In the genomic region with DNA sequence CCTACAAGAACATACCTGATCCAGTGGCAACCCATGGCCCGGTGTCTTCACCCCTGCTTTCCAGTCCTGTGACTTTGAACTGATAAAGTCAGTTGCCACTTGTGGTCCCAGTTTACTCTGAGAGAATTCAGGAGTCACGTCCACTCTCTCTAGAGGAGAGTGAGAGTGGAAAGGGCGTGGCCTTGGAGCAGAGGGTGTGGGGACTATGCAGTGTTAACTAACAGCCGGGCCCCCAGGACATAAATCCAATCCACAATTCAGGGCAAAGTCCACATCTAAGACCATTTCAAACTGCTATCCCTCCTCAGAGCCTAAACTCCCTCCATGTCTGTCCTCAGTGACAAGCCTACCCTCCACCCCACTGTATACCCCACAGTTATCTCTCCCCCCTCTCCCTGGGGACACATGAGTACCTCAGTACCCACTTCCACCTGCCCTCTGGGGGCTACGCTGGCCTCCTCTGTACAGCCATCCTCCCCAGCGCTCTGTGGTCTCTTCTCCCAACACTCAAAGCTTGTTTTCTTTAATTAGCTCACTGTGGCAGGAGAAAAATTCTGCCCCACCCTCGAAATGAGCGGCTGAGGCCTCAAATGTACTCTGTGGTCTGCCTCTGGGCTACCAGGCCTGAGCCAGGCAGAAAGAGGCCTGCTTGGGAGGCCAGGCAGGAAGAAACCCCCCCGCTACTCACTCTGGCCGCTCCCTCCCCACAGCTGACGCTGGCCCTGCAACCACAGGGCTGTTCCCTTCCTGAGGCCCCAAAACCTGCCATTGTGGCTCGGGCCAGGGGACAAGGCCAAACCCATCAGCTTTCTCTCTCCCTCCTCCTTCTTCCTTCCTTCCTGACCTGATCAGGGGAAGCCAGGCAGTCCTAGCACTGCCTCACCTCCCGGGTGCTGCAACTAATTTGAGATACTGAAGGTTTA, we compare ENCODE assay signal across 8 mouse cellular contexts. TPM values are rescaled to one million over a fixed set of nuclear protein-coding genes. Genes with fewer than 3 reads are reported as not detected.
DNase-seq lines count a peak whose midpoint lies in the region; ATAC-seq and TF ChIP-seq lines count a peak whose summit lies in the region.

No protein-coding gene starts in this region.

- 52% methylated on average over 13 of the region's 13 CpGs for WGBS in limb, embryonic 12.5 days

- DNase-seq in adrenal gland, adult 2 months, result peak; percentile 51
- no peak for DNase-seq in adrenal gland, postnatal 25 days
- peak; percentile 65 to 83 for DNase-seq in heart, adult 18-20 months
- DNase-seq in left cerebral cortex, postnatal 4 days, result no peak
- no peak for DNase-seq in frontal cortex, postnatal 36 days (ENCODE audit: low spot score in 2 of 2)

- intact Hi-C loops in left cerebral cortex, postnatal 4 days (cut with DNase I), result no loop called here

- peak; percentile 50; the same call in 1 of the 2 replicates for ATAC-seq in limb, embryonic 12.5 days (ENCODE audit: insufficient number of reproducible peaks, insufficient read depth, low FRiP score, low TSS enrichment, low read depth)
- peak; percentile 25; the same call in 1 of the 2 replicates for ATAC-seq in neutrophil, adult 5-6 weeks (ENCODE audit: extremely low read depth, insufficient number of reproducible peaks, low FRiP score, poor library complexity, severe bottlenecking)

- peaks cover 22% of the 10 kb centered on the region for H3K79me2 ChIP-seq in C2C12 (ENCODE audit: control insufficient read depth, insufficient read depth)

- H3K36me3 ChIP-seq in C2C12 (ENCODE audit: control insufficient read depth, insufficient read depth), result no peaks in the 10 kb centered on the region
- peaks cover 16% of the 10 kb centered on the region; the same call in 1 of the 2 replicates for H3K36me3 ChIP-seq in limb, embryonic 12.5 days

- peak overlapping the region; percentile 66 for H3K27ac ChIP-seq in limb, embryonic 12.5 days

- H3K4me3 ChIP-seq in C2C12 (ENCODE audit: insufficient read depth, poor library complexity, severe bottlenecking), result no peak overlapping the region
- no peak overlapping the region for H3K4me3 ChIP-seq in limb, embryonic 12.5 days (replicated peaks)

- no peak overlapping the region for H3K9ac ChIP-seq in limb, embryonic 12.5 days (replicated peaks)

- H3K27me3 ChIP-seq in C2C12 (ENCODE audit: control insufficient read depth, insufficient read depth, insufficient read length), result no peaks in the 10 kb centered on the region
- H3K27me3 ChIP-seq in limb, embryonic 12.5 days, result no peaks in the 10 kb centered on the region

- no peak for TF ChIP-seq CTCF in C2C12 (IDR thresholded peaks at IDR 0.05; ENCODE audit: control insufficient read depth, insufficient read depth, insufficient read length)

- H3K4me1 ChIP-seq in limb, embryonic 12.5 days (replicated peaks), result peaks cover 46% of the 10 kb centered on the region

- H3K9me3 ChIP-seq in limb, embryonic 12.5 days, result no peaks in the 10 kb centered on the region

- H3K79me3 ChIP-seq in C2C12 (ENCODE audit: low read depth), result peaks cover 2% of the 10 kb centered on the region

- H3ac ChIP-seq in C2C12 (ENCODE audit: control insufficient read depth, insufficient read length, low read depth), result no peak overlapping the region

- H3K4me2 ChIP-seq in limb, embryonic 12.5 days, result no peak overlapping the region

TF ChIP-seq in C2C12, 6 proteins besides CTCF, POLR2A, EP300 and RAD21:
- TF ChIP-seq MYOG (IDR thresholded peaks at IDR 0.05; ENCODE audit: control insufficient read depth, extremely low read depth, insufficient read length), result no peak
- no peak for TF ChIP-seq CEBPB (IDR thresholded peaks at IDR 0.05; ENCODE audit: low read depth)
- TF ChIP-seq MYOD1 (IDR thresholded peaks at IDR 0.05; ENCODE audit: control insufficient read depth, insufficient read length, low read depth), result peak; percentile 29
- TF ChIP-seq USF1 (IDR thresholded peaks at IDR 0.05; ENCODE audit: low read depth), result no peak
- TF ChIP-seq MAX (IDR thresholded peaks at IDR 0.05), result peak; percentile 33
- no peak for TF ChIP-seq FOSL1 (IDR thresholded peaks at IDR 0.05; ENCODE audit: insufficient read depth, low read length, poor library complexity, severe bottlenecking)
TF ChIP-seq in C2C12: peak in this region for 2.

RNA-seq across cellular contexts. Expression of gene Smad3, which starts 31.4 kb away (rescaled TPM):
- 10 to 100 TPM; 30.4 to 33.7 TPM for total RNA-seq in adrenal gland, adult 2 months (2021)
- polyA plus RNA-seq in adrenal gland, adult 2 months (2012; rRNA removed), result 29.5 and 41.9 TPM in 2 replicates
- total RNA-seq in adrenal gland, postnatal 25 days (2021), result 36.2 and 46.0 TPM in 2 replicates
- polyA plus RNA-seq in C2C12 (2012; fragmentation: generic; extraction: Trizol), result 6.3 TPM
- total RNA-seq in heart, adult 18-20 months (2021), result 10 to 100 TPM in 1 of 2 experiments, 1 to 10 TPM in 1; 9.1 to 10.3 TPM
- 39.9 and 43.4 TPM in 2 replicates for polyA plus RNA-seq in limb, embryonic 12.5 days (2016; fragmentation: Nextera tagmentation; extraction: Ambion mirVana)
- total RNA-seq in neutrophil, adult 5-6 weeks (2017), result 28.1 and 28.7 TPM in 2 replicates
- 10 to 100 TPM; 16.0 to 20.4 TPM for total RNA-seq in left cerebral cortex, postnatal 4 days (2021)

Comparison
In these comparisons a context has a peak if more than half of its experiments do, and no peak if none do; other contexts are left out.
1. DNase-seq: peak in adrenal gland, adult 2 months (single experiment) and heart, adult 18-20 months (2 of 2); none in adrenal gland, postnatal 25 days (single experiment), left cerebral cortex, postnatal 4 days (single experiment) and frontal cortex, postnatal 36 days (0 of 2).